Mouse (Mus musculus): ENCODE measurements around the gene Gm5891.
"Not testable (repeated sequence)": the region's sequence is repeated elsewhere in the genome, so short reads cannot be mapped to it uniquely, and the experiment has no call there.

The Gm5891 gene

GRCm38 (mm10) chr7:21921191-21921590 is at the start of gene Gm5891:
Gm5891 (minus strand) TSS chr7:21921291.
- not testable (repeated sequence) for DNase-seq (ENCODE audit: low spot score in 2 of 2)
